Mouse (Mus musculus): ENCODE measurements around the gene Cacnb3.

- TF ChIP-seq CTCF (IDR thresholded peaks at IDR 0.05; ENCODE audit: low read depth, low read length) (no peak), POLR2A (IDR thresholded peaks at IDR 0.05; ENCODE audit: borderline replicate concordance, low read depth, low read length) (no peak)
Observed at GRCm38 (mm10) chr15:98674284-98674993, 43.8 kb downstream of the Cacnb3 start.
